Mouse (Mus musculus) neural tube, embryonic 11.5 days (tissue): ENCODE results near the gene Pbxip1. TPM values are rescaled to one million over a fixed set of nuclear protein-coding genes. Genes with fewer than 3 reads are reported as not detected.

ENCODE experiments used
- ATAC-seq: fragments of 200-750 bp; cut with Nextera tagmentation; 2 replicates; pipeline ENCODE4 v1.8.0; 2017; ENCODE audit warnings: moderate number of reproducible peaks, mild to moderate bottlenecking, moderate TSS enrichment, moderate library complexity; ENCODE audit not compliant: insufficient read depth, low FRiP score, low TSS enrichment
- DNase-seq: peaks from one replicate; pipeline ENCODE4 v3.0.0-alpha.2; 2015; ENCODE audit warnings: low spot score
- H3K27ac ChIP-seq: fragments of 300-500 bp; sonication (generic); 2 replicates; pipeline ENCODE4 v1.5.1; 2014; ENCODE audit warnings: low read depth, mild to moderate bottlenecking, low read length
- H3K27me3 ChIP-seq: fragments of 300-500 bp; sonication (generic); 2 replicates; pipeline ENCODE4 v1.6.1; 2014; ENCODE audit warnings: mild to moderate bottlenecking, low read length, mixed read lengths; ENCODE audit not compliant: control insufficient read depth, insufficient read depth
- H3K36me3 ChIP-seq: fragments of 300-500 bp; sonication (generic); 2 replicates; pipeline ENCODE4 v1.6.1; 2014; ENCODE audit warnings: mild to moderate bottlenecking, low read length, moderate library complexity, mixed read lengths; ENCODE audit not compliant: control insufficient read depth, insufficient read depth
- H3K4me1 ChIP-seq: fragments of 300-500 bp; sonication (generic); 2 replicates; pipeline ENCODE4 v1.6.1; 2014; ENCODE audit warnings: low read length, mixed read lengths; ENCODE audit not compliant: control insufficient read depth, insufficient read depth
- H3K4me2 ChIP-seq: fragments of 300-500 bp; sonication (generic); 2 replicates; pipeline ENCODE4 v1.6.1; 2014; ENCODE audit warnings: low read depth, mild to moderate bottlenecking, moderate library complexity
- H3K4me3 ChIP-seq: fragments of 300-500 bp; sonication (generic); 2 replicates; pipeline ENCODE4 v1.5.1; 2014; ENCODE audit warnings: low read depth, low read length
- H3K9ac ChIP-seq: fragments of 300-500 bp; sonication (generic); 2 replicates; pipeline ENCODE4 v1.6.1; 2014; ENCODE audit warnings: mild to moderate bottlenecking, low read length
- H3K9me3 ChIP-seq: fragments of 300-500 bp; sonication (generic); 2 replicates; pipeline ENCODE4 v1.6.1; 2016; ENCODE audit warnings: low read length; ENCODE audit not compliant: control insufficient read depth
- WGBS: fragments of 180-500 bp; shearing (Covaris S2); extraction: QIAGEN DNeasy Blood & Tissue Kit; methylation state at CpG from one replicate; pipeline ENCODE4 v1.1.7; 2014; 5-methylcytosine and 5-hydroxymethylcytosine counted together
- polyA plus RNA-seq: library from polyadenylated mRNA; unstranded; fragments of >200 nt; fragmentation: Nextera tagmentation; extraction: Ambion mirVana; gene quantifications from 2 replicates; pipeline ENCODE4 v1.2.1, GENCODE M21; 2014

Pbxip1 gene
- polyA plus RNA-seq, 1 experiment from 2014 or later = 9.1 TPM

GRCm38 (mm10) chr3:89435041-89435440, 1.5 kb upstream of the Pbxip1 start:
- peaks cover 7% of the 10 kb centered on the region; the same call in 1 of the 2 replicates for H3K36me3 ChIP-seq
- H3K4me2 ChIP-seq = no peak overlapping the region
- ATAC-seq (no peak), DNase-seq (no peak)
- H3K9ac ChIP-seq = no peak overlapping the region
- WGBS = 78% methylated on average over 7 of the region's 7 CpGs
- no peak overlapping the region for H3K27ac ChIP-seq
- peaks cover 17% of the 10 kb centered on the region for H3K4me1 ChIP-seq
- no peaks in the 10 kb centered on the region for H3K27me3 ChIP-seq
- no peaks in the 10 kb centered on the region for H3K9me3 ChIP-seq
- no peak overlapping the region for H3K4me3 ChIP-seq

- H3K9me3 ChIP-seq = no peaks in the 10 kb centered on the region
- H3K4me2 ChIP-seq = peak overlapping the region; percentile 39
- peak overlapping the region; percentile 8; the same call in 1 of the 2 replicates for H3K9ac ChIP-seq
- no peak overlapping the region for H3K27ac ChIP-seq
- peaks cover 6% of the 10 kb centered on the region for H3K4me1 ChIP-seq
- H3K36me3 ChIP-seq = peaks cover 7% of the 10 kb centered on the region; the same call in 1 of the 2 replicates
- no peak for ATAC-seq
- peak overlapping the region; percentile 19; the same call in 1 of the 2 replicates for H3K4me3 ChIP-seq
- 28% methylated on average over 5 of the region's 5 CpGs for WGBS
- H3K27me3 ChIP-seq = no peaks in the 10 kb centered on the region
- no peak for DNase-seq
These were observed 763 bp downstream of the Pbxip1 start for GRCm38 (mm10) chr3:89437269-89437668.

- Histone ChIP-seq H3K27ac (no peak overlapping the region), H3K9me3 (no peaks in the 10 kb centered on the region), H3K9ac (no peak overlapping the region), H3K36me3 (no peaks in the 10 kb centered on the region), H3K4me1 (peaks cover 6% of the 10 kb centered on the region), H3K4me3 (no peak overlapping the region), H3K27me3 (no peaks in the 10 kb centered on the region), H3K4me2 (no peak overlapping the region)
- DNase-seq = no peak
- WGBS = 89% methylated on average over 2 of the region's 2 CpGs
- no peak for ATAC-seq
These were observed 4.2 kb downstream of the Pbxip1 start for GRCm38 (mm10) chr3:89440691-89441090.

GRCm38 (mm10) chr3:89448720-89449537, 12.4 kb downstream of the Pbxip1 start:
- no peak overlapping the region for H3K9ac ChIP-seq
- no peaks in the 10 kb centered on the region for H3K36me3 ChIP-seq
- H3K4me3 ChIP-seq = no peak overlapping the region
- ATAC-seq (no peak), DNase-seq (no peak)
- no peak overlapping the region for H3K4me2 ChIP-seq
- no peaks in the 10 kb centered on the region for H3K27me3 ChIP-seq
- H3K4me1 ChIP-seq = no peaks in the 10 kb centered on the region
- H3K27ac ChIP-seq = no peak overlapping the region
- H3K9me3 ChIP-seq = no peaks in the 10 kb centered on the region
- WGBS = 71% methylated on average over 13 of the region's 13 CpGs

GRCm38 (mm10) chr3:89449541-89449940, 13.0 kb downstream of the Pbxip1 start:
- Histone ChIP-seq H3K4me2 (no peak overlapping the region), H3K27me3 (no peaks in the 10 kb centered on the region), H3K9ac (no peak overlapping the region), H3K27ac (no peak overlapping the region), H3K9me3 (no peaks in the 10 kb centered on the region), H3K4me3 (no peak overlapping the region), H3K4me1 (no peaks in the 10 kb centered on the region), H3K36me3 (no peaks in the 10 kb centered on the region)
- 32% methylated on average over 7 of the region's 7 CpGs for WGBS
- DNase-seq (peak; percentile 74), ATAC-seq (peak; percentile 75; the same call in 1 of the 2 replicates)

- Histone ChIP-seq H3K9ac (no peak overlapping the region), H3K4me1 (no peaks in the 10 kb centered on the region), H3K27ac (no peak overlapping the region), H3K9me3 (no peaks in the 10 kb centered on the region), H3K4me2 (no peak overlapping the region), H3K36me3 (no peaks in the 10 kb centered on the region), H3K4me3 (no peak overlapping the region), H3K27me3 (no peaks in the 10 kb centered on the region)
- ATAC-seq (no peak), DNase-seq (no peak)
- 93% methylated on average over 1 of the region's 1 CpGs for WGBS
These were observed 15.4 kb downstream of the Pbxip1 start for GRCm38 (mm10) chr3:89451916-89452315.

GRCm38 (mm10) chr3:89454401-89455177, 18.1 kb downstream of the Pbxip1 start, which contains the start of gene Pmvk:
Gene Pmvk (plus strand): TSS chr3:89454541.
- ATAC-seq = no peak
- H3K27me3 ChIP-seq = no peaks in the 10 kb centered on the region
- no peaks in the 10 kb centered on the region for H3K9me3 ChIP-seq
- 70% methylated on average over 10 of the region's 10 CpGs for WGBS
- H3K27ac ChIP-seq = no peak within 1 kb of the TSS
- H3K4me1 ChIP-seq = peaks cover 2% of the 10 kb centered on the region
- H3K4me3 ChIP-seq = no peak within 1 kb of the TSS
- H3K4me2 ChIP-seq = no peak within 1 kb of the TSS
- no peaks in the 10 kb centered on the region for H3K36me3 ChIP-seq
- no peak for DNase-seq
- no peak within 1 kb of the TSS for H3K9ac ChIP-seq

GRCm38 (mm10) chr3:89455786-89456285, 19.3 kb downstream of the Pbxip1 start:
- 64% methylated on average over 1 of the region's 1 CpGs for WGBS
- H3K27ac ChIP-seq = no peak overlapping the region
- H3K4me3 ChIP-seq = no peak overlapping the region
- no peaks in the 10 kb centered on the region for H3K36me3 ChIP-seq
- no peaks in the 10 kb centered on the region for H3K27me3 ChIP-seq
- H3K4me2 ChIP-seq = no peak overlapping the region
- peaks cover 6% of the 10 kb centered on the region for H3K4me1 ChIP-seq
- H3K9ac ChIP-seq = no peak overlapping the region
- no peak for DNase-seq
- no peaks in the 10 kb centered on the region for H3K9me3 ChIP-seq
- ATAC-seq = no peak
